Mouse (Mus musculus): ENCODE measurements around the gene Ebf1.

- TF ChIP-seq EP300 (IDR thresholded peaks at IDR 0.05) = no peak
- no peak for TF ChIP-seq CTCF (IDR thresholded peaks at IDR 0.05)
These were observed 198.9 kb downstream of the Ebf1 start for GRCm38 (mm10) chr11:44815991-44816390.
